Mouse (Mus musculus): ENCODE measurements around the gene Ighmbp2.
"Not testable (repeated sequence)": the region's sequence is repeated elsewhere in the genome, so short reads cannot be mapped to it uniquely, and the experiment has no call there.

Ighmbp2 gene

GRCm38 (mm10) chr19:3275744-3276365, 7.0 kb downstream of the Ighmbp2 start:
- DNase-seq = no peak

GRCm38 (mm10) chr19:3273331-3273730, 9.5 kb downstream of the Ighmbp2 start:
- no peak for DNase-seq

GRCm38 (mm10) chr19:3271366-3271765, 11.5 kb downstream of the Ighmbp2 start:
- no peak for DNase-seq

DNA sequence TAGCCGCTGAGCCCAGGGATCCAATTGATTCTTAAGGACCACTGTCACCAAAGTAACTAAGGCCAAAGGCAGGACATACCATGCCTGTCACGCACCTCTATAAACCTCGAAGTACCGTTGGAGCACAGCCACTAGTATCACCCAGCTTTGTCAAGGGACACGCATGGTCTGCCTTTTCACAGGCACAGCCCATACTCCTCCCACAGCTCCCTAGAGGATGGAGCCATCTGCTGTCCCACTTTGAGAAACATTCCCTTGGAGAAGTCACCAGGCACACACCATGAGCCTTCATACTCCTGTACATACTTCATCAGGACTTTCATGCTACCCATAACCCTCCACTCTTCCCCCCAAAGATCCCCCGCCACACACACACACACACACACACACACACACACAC, 13.0 kb downstream of the Ighmbp2 start:
- no peak for DNase-seq

GRCm38 (mm10) chr19:3269279-3269678, 13.5 kb downstream of the Ighmbp2 start:
- no peak for DNase-seq

GRCm38 (mm10) chr19:3268218-3268980, 14.4 kb downstream of the Ighmbp2 start:
- DNase-seq = no peak

DNA sequence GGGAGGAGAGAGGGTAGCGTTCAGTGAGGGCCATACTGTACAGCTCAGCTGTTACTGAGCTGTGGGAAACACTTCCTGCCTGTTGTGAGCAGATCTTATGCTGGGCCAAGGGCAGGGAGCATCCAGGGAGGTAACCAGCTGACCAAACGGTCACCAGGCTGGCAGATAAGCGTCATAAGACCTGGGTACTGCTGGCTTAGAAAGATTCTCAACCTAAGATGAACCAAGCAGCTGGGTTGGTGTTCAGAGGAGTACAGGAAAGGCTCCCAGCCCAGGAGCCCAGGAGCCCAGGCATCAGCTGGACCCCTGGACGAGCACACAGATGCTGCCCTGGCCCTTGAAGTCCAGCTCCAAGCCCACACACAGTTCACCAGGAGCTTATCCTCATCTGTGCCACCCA, 15.5 kb downstream of the Ighmbp2 start:
- DNase-seq = no peak

DNA sequence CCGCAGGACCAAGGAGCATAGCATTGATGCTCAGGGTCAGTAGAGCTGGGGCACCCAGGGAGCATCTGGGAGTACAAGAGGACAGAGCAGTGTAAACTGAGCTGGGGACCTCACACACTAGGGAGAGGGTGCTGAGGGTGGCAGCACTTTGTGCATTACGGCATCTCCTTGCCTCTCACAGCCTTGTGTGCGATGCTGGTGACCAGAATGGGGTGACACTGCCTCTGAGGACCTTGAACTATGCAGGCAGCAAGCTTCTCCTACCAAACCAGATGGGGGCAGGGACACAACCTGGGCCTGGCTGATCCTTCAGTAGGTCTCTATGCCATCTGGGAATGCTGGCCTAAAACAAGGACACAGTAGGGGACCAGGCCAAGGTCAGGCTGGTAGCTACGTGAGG, 16.1 kb downstream of the Ighmbp2 start:
- no peak for DNase-seq

DNA sequence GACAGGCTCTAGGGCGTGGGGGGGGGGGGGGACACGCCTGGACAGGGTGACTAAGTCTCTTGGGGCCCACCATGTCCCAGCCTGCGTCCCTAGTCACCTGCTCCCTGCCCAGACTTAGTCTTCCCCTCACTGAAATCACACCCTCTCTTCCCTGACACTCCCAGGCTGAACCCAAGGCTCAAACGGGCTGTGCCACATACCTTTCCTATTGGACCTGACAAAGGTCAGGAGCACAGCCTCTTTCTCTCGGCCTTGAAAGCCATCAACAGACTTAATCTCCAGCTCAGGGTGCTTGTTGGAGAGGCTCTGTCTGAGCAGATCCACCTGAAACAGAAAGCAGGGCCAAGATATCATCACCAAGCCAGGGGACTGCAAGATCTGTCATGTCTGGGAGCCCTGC, 16.7 kb downstream of the Ighmbp2 start:
- DNase-seq = no peak

- no peak for DNase-seq
Measured at GRCm38 (mm10) chr19:3265180-3265579, 17.6 kb downstream of the Ighmbp2 start.

- no peak for DNase-seq
Measured at GRCm38 (mm10) chr19:3264348-3264747, 18.5 kb downstream of the Ighmbp2 start.

DNA sequence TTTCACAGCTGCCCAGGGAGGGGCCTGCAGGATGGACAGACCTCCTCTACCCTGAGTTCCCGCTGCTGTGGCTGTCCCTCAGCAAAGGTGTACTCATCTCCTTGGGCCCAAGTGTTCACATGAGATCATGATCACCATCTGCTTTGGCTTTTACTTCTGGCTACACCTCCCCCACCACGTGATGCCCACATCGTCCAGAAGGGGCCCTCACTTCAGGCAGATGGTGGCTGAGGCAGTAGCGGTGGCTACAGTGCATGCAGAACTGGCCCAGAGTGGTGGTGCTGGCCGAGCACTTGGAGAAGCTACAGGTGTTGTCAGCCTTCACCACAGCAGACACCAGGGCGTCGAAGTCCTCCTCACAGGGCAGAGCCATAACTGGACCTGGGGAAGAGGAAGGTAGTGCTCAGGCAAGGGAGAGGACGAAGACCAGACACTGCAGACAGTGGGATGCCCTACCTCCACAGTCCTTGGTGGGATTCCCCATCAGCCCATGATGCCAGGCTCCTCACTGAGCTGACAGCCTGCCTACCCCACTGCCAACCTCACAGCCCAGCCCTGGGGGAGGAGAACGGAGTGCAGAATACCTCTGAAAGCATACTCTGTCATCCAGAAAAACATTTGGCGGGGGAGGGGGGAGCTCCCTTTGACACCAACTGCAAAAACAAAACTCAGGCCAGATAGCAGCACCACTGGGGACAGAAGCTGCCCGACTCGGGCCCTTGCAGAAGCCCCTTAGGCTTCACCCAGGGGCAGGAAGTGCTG, 20.9 kb downstream of the Ighmbp2 start:
- DNase-seq = no peak

DNA sequence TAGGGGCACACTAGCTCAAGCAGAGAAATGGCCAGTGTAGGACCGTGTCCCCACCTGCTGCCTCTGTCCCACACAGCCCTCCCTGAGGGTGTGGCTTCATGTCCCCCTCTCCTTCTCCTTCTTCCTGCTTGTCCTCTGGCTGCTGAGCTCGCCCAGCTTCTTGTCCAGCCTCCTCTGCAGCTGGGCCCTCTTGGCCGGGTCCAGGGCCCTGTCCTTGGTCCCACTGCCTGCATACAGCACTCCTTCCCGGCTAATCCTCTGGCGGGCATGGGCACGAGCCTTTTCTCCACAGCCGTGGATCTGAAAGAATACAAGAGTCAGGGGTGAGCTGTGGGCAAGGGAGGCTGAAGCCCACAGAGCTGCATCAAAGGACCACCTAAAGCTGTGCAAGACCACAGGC, 21.5 kb downstream of the Ighmbp2 start:
- no peak for DNase-seq

GRCm38 (mm10) chr19:3260591-3260990, 22.2 kb downstream of the Ighmbp2 start:
- DNase-seq = no peak

DNA sequence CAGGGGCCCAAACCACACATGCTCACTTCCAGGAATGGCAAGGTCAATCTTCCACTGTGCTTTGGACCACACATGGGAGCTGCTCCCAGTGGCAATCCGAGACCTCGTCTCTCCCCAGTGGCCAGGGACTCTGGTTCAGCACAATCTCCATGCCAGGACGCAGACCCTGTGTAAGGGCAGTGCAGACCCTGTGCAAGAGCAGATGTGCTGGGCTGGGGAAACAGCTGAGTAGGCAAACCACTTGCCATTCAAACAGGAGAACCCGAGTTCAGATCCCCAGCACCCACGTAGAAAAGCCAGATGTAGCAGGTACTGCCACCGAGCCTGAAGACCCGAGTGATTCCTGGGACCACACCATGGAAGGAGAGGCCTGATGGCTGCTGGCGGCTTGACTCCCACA, 22.8 kb downstream of the Ighmbp2 start:
- DNase-seq = no peak

GRCm38 (mm10) chr19:3225261-3225660, 57.6 kb downstream of the Ighmbp2 start:
- DNase-seq = not testable (repeated sequence)

DNA sequence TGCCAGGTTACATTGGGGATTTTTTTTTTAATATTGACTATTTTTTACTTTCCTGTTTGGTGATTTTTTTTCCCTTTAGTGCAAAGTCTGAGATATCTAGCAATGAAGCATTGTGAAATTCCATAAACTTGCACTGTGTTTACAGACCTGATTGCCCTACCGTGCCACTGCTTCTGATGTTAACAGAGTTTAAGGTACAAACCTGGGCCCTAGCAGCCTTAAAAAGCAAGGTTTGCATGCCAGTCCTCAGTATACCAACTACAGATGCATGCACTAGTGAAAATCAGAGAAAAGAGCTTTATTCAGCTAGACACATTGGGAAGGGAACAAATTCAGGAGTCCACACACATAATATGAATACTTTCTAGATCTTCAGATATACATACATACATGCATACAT, 67.9 kb downstream of the Ighmbp2 start:
- DNase-seq = not testable (repeated sequence)
